Mouse (Mus musculus) central nervous system, embryonic 11.5 days (tissue): Measurements from ENCODE around the gene Gm20843. TPM values are rescaled to one million over a fixed set of nuclear protein-coding genes. Genes with fewer than 3 reads are reported as not detected.

Experiments
- polyA plus RNA-seq: library from polyadenylated mRNA; depleted of rRNA; stranded (reverse); fragments of >200 nt; gene quantifications from 2 replicates; pipeline ENCODE4 v1.2.3, GENCODE M21; 2012; rRNA removed

The Gm20843 gene
- not detected in 2 replicates for polyA plus RNA-seq

DNA sequence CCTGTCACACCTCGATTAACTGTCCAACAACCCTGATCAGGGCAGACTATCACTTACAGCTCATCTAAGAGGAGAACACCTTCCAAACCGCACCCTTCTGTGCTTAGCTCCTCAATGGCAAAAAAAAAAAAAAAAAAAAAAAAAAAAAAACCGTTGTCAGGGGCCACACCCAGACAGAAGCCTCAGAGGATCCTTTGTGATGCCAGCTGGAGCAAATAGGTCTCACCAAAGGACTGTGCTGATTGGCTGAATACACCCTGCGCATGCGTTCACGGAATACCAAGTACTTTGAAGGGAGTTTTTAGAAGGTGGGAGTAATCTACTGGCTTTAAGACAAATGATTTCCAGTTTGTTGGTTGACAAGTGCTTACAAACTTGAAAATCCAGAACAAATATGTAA, at the start of gene Gm20843:
Gene Gm20843, minus strand, starts transcription at position 101 of the 400 bp plus-strand sequence.

